Mouse (Mus musculus) gastrocnemius, adult 2 months (tissue): Measurements from ENCODE around the gene Atg10. TPM values are rescaled to one million over a fixed set of nuclear protein-coding genes. Genes with fewer than 3 reads are reported as not detected.

Source experiments
- DNase-seq: peaks from one replicate; pipeline ENCODE4 v3.0.0; 2022
- H3K27ac ChIP-seq: fragments of 200-600 bp; 2 replicates; pipeline ENCODE4 v1.8.1; 2022; ENCODE audit warnings: mild to moderate bottlenecking
- H3K4me3 ChIP-seq: fragments of 200-600 bp; 2 replicates; pipeline ENCODE4 v1.8.1; 2022; ENCODE audit warnings: mild to moderate bottlenecking, moderate library complexity
- CTCF ChIP-seq: fragments of 200-600 bp; IDR thresholded peaks from 2 replicates; pipeline ENCODE4 v1.8.1; 2022; ENCODE audit warnings: antibody characterized with exemption, mild to moderate bottlenecking, moderate library complexity
- intact Hi-C: fragments of 180-260 bp; cut with DNase I; formaldehyde crosslinking; loops from one replicate; pipeline ENCODE4 v1.15.1; 2025
- total RNA-seq, 2 experiments: library from RNA; stranded (reverse); gene quantifications; 2 replicates each; pipeline ENCODE4 v1.2.3; 2021

Atg10 gene
- total RNA-seq, 2 experiments from 2014 or later = 9.6 to 14.9 TPM

DNA sequence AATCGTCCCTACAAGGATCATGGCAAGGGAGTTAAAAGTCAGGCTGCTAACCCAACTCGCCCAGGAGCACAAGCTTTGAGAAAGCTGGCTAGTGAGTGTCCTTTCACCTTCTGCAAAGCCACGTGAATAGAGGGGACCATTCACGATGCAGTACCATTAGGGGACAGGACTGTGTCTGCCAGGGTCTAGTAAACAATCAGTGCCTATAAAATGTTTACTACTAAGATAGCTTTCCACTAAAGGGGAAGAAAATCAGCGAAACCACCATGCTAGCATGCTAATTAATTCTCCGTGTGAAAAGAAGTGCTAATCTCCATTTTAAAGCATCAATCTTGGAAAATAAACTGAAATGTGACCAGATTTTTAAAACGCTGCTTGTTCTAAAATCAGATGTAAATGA is 250.4 kb downstream of the Atg10 start:
- H3K27ac ChIP-seq = no peak overlapping the region
- DNase-seq = no peak
- H3K4me3 ChIP-seq = no peak overlapping the region
- TF ChIP-seq CTCF = no peak
- intact Hi-C loops = no loop called here

DNA sequence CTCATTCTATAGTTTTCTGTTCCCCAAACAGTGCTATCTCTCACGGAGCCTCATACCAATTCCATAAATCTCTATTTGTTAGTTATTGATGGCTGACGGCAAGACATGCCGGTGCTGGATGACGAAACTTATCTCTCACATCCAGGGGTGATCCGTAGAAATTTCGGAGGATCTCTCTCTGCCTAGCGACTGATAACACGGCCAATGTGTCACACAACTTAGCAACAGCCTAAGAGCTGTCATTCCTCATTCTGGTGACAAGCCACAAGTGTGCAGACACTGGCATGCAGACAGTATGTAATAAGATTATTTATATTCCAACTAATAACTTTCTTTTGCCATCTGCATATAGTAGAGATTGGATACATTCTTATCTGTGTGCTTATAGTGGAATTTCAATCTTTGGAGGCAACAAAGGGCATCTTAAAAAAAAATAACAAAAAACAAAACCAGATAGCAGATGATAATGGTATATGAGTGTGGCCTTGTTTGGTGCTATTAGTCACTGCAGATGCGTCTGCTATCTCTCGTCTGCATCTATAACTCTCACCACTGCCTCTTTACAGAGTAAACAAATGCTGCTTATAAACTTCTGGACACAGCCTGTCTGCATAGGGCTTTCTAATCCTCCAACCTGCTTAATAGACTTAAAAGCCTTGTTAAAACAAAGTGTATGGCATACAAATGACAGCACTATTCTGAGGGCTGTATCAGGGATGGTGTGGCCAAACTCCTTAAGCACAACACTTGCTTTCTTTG is 253.3 kb downstream of the Atg10 start:
- Histone ChIP-seq H3K4me3 (no peak overlapping the region), H3K27ac (no peak overlapping the region)
- intact Hi-C loops = no loop called here
- DNase-seq = no peak
- TF ChIP-seq CTCF = no peak

DNA sequence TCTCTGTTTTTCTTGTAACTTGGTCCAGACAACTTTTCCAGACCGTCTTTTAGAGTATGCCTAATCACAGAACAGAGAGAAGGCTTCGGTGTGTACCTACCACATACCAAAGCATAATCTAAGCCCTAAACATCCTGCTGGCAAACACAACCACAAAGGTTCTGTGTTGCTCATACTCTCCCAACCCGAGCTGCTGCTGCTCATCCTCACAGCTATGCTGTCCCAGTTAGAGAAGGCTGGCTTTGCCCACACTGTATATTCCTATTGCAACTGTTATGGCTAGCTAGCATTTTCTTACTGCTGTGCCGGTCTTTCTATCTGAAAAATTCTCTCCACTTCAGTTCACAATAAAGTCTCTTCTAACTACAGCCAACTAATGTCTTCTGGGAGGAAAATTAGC is 254.8 kb downstream of the Atg10 start:
- Histone ChIP-seq H3K4me3 (no peak overlapping the region), H3K27ac (no peak overlapping the region)
- TF ChIP-seq CTCF = no peak
- no peak for DNase-seq
- intact Hi-C loops = loop anchor here (5.0 kb wide), 3 partner anchors 398 to 668 kb away; partner anchors contain the start of gene Ssbp2

DNA sequence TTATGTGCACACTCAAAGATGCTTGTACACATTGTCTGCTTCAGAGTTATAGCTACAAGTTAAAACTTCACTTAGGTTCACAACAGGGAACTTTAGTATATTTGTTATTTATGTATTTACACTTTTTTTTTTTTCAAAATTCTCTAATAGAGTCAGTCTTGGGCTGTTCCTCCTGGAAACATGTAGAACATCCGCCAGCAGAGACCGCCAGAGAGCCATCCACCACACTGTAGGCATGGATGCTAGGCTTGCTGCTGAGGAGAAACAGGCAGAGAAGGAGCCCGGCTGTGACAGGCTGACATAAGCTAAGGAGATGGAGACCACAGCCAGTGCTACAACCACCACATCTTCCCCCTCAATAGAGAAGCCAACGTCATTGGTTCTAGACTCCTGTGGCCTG is 256.3 kb downstream of the Atg10 start:
- intact Hi-C loops = loop anchor here (1.0 to 5.0 kb wide), 4 partner anchors 126 to 670 kb away; partner anchors contain the start of gene Ssbp2
- peak; percentile 84 for DNase-seq
- peak; percentile 91 for TF ChIP-seq CTCF
- no peak overlapping the region for H3K4me3 ChIP-seq
- H3K27ac ChIP-seq = no peak overlapping the region

DNA sequence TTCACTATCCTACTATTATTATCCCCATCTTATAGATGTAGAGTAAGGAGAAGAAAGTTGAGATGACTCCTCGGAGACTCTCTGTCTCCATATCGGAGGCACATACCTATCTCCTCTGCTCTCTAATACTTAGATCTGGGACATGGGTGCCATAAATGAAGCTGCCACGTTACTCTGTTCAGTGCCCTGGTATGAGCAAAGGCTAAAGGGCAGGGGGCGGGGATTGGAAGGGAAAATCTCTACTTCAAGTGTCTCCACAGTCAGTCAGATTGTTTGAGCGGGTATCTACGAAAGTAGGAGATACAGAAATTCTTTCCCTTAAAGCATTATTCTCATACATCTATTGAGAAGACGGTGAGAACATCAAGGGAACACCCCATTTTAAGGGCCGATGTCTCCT is 257.8 kb downstream of the Atg10 start:
- intact Hi-C loops = loop anchor here (5.0 kb wide), 3 partner anchors 401 to 671 kb away; partner anchors contain the start of gene Ssbp2
- Histone ChIP-seq H3K27ac (no peak overlapping the region), H3K4me3 (no peak overlapping the region)
- no peak for TF ChIP-seq CTCF
- DNase-seq = no peak

DNA sequence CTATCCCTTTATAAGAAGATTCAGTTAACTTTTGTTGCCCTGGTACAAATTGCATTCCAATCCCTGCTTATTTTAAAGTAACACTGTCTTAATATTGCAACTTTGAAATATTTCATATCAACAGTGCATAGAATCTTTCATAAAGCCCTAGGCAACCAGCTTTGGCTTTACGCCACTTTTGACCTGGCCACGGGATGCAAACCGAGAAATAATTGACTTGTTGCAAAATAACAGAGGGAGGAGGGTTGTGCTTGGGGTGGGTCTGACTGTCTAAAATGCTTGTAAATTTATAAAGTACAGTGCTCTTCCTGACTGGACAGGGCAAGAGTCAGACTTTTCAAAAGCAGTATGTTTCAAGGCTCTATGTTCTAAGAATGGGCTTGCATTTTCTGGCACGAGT is 259.3 kb downstream of the Atg10 start:
- intact Hi-C loops = no loop called here
- no peak overlapping the region for H3K27ac ChIP-seq
- H3K4me3 ChIP-seq = no peak overlapping the region
- DNase-seq = no peak
- TF ChIP-seq CTCF = no peak

DNA sequence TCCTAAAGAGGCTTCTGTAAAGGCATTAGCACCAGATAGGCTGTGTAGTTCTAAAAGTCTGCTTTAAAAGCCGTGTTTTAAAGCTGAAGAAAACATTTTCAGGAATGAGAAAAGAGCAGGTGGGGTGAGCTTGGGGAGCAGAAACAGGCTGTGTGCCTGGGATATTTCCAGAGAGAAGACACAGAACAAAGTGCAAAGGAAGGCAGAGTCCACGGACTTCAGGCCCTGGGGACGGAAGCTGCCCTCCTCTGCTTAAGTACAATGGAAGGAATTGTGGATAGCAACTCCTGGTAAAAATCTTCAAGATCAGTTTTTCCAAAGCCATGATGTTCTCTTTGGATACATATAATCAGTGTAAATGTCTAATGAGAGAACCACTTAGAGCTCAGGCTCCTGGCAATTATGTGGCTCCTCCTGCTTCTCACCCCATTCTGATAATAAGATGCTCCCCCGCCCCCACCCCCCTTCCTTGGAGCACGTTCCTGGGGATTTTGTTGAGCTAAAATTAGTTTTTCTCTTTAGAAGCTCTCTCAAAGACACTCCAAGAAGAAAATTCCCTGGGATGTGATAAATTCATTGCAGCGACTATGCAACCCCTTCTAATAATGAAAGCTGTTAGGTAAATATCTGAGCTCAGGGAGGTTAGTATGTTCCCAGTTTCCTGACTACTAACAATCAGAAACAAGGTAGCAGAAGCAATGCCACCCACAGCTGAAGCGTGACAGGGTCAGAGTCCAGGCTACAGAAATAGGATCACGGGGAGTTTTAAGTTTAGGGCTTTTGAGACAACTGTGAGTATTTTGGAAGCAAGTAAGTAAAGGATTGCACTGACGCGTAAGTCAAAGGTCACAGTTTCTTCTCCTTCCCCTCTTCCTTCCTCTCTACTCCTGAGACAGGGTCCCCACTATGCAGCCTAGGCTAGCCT is 260.7 kb downstream of the Atg10 start:
- Histone ChIP-seq H3K27ac (no peak overlapping the region), H3K4me3 (no peak overlapping the region)
- intact Hi-C loops = no loop called here
- TF ChIP-seq CTCF = no peak
- DNase-seq = no peak

DNA sequence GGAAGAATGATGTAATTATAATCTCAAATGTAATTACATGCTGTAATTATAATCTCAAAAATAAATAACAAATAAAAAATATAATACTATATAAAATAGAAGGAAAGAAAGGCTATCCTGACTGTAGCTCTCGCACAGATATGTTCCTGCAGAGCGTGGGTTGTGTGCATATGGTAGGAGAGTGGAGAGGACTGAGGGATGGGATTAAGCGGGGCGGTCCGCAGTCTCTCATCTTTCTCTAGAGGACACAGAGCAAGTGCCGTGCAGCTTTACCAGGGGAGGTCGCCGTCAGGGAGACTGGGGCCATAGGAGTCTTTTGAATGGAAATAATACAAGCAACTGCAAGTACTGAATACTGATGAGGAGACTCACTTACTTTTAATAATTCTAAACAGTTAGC is 263.2 kb downstream of the Atg10 start:
- intact Hi-C loops = no loop called here
- Histone ChIP-seq H3K27ac (no peak overlapping the region), H3K4me3 (no peak overlapping the region)
- DNase-seq = no peak
- TF ChIP-seq CTCF = no peak

DNA sequence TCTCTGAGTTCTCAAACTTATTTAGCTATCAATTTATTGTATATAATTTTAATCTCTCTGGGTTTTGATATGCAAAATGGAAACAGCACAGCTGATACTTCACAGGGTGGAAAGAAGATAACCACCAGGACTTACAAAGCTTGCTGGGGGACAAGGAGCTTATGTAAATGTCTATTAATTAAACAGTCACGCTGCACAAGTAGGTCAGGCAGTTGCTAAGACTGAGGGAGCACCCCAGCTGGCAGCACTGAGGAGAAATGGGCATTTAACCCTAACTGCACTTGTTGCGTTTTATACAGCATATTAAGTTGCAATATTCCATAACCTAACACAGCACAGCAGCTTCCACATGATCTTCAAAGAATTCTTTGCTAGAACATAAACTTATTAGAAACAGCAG is 264.9 kb downstream of the Atg10 start:
- Histone ChIP-seq H3K27ac (no peak overlapping the region), H3K4me3 (no peak overlapping the region)
- intact Hi-C loops = no loop called here
- DNase-seq = no peak
- no peak for TF ChIP-seq CTCF

DNA sequence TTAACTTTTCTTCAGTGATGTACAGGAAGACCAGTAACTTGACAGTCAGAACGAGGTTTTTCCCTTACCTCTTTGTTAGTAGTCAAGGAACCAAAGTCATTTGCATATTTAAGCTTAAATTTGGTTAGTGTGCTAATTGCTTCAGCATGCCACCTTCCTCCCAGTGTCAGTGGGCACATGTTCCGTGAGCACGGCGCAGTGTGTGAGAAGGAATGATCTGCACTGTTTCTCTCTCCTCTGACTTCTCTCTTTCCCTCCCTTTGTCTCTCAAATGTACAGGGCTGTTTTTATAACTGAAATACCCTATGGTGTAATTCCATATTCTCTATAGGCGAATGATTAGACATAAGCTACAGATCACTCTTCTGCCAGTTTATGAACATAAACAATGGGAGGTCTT is 284.2 kb downstream of the Atg10 start:
- intact Hi-C loops = loop anchor here (10.0 kb wide), 1 partner anchor 525 kb away; the partner anchor contains the start of gene Ssbp2
- TF ChIP-seq CTCF = no peak
- no peak for DNase-seq
- Histone ChIP-seq H3K27ac (no peak overlapping the region), H3K4me3 (no peak overlapping the region)

DNA sequence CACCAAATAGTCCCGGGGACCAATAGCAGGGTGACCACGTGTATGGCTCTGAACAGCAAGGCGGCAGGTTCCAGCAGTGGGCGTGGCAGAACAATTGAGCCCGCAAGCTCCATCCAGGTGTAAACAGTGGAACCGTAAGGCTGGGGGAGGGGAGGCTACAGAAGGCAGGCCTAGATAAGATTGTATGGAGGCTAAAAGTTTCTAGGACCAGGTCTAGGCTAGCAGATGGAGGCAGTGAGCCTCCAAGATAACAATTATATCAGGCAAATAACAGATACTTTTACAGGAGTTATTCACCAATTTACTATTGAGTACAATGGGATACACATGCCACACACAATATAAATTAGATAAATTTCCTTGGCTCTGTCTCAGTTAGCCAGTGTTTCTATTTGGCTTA is 284.6 kb downstream of the Atg10 start:
- no peak for DNase-seq
- Histone ChIP-seq H3K4me3 (no peak overlapping the region), H3K27ac (no peak overlapping the region)
- intact Hi-C loops = loop anchor here (10.0 kb wide), 1 partner anchor 526 kb away; the partner anchor contains the start of gene Ssbp2
- no peak for TF ChIP-seq CTCF

DNA sequence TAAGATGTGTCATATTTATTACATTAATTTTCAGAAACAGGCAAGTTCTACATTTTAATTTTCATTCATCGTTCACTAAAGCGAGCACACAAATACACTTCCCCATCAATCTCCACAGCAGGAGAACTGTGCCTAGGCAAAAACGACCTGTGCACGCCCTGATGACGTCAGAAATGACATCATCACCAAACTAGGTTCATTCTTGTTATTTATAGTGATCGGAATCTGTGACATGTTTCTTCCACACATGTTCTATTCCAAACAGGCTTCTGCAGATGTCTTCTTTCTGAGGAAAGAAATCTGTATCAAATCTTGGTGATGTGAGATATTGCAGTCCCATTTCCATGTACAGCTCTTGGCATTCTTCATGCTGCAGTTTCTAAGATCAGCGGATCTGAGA is 287.9 kb downstream of the Atg10 start:
- intact Hi-C loops = loop anchor here (10.0 kb wide), 1 partner anchor 529 kb away; the partner anchor contains the start of gene Ssbp2
- DNase-seq = no peak
- TF ChIP-seq CTCF = no peak
- no peak overlapping the region for H3K4me3 ChIP-seq
- no peak overlapping the region for H3K27ac ChIP-seq

DNA sequence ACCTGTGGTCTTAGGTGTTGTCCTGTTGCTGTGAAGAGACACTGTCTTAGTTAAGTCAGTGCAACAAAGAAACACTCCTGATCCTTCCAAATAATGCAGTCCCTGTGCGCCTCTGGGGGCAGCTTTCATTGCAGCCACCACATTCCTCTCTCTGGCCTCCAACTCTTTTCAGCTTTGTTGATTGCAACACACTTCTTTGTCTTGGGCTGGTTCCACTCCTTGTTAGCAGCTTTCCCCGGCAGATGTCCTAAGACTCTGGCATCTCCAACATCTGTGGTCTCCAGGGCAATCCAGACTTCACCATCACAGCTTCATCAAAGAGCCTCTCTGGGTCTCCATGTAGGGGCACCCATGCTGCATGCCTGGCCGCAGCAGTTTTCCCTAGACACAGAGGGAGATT is 290.5 kb downstream of the Atg10 start:
- intact Hi-C loops = loop anchor here (10.0 kb wide), 1 partner anchor 532 kb away; the partner anchor contains the start of gene Ssbp2
- no peak overlapping the region for H3K4me3 ChIP-seq
- H3K27ac ChIP-seq = no peak overlapping the region
- TF ChIP-seq CTCF = no peak
- no peak for DNase-seq
